Mouse (Mus musculus) layer of hippocampus, postnatal 25 days (tissue): Measurements from ENCODE around the gene Sf3a3. TPM values are rescaled to one million over a fixed set of nuclear protein-coding genes. Genes with fewer than 3 reads are reported as not detected.

Source experiments
- DNase-seq, 2 experiments: peaks; one replicate each; pipeline ENCODE4 v3.0.0; 2022; ENCODE audit warnings: mixed read lengths in 2 of 2, low spot score in 1 of 2; ENCODE audit errors: extremely low spot score in 1 of 2
- total RNA-seq, 2 experiments: library from RNA; stranded (reverse); gene quantifications; 2 replicates each; pipeline ENCODE4 v1.2.3; 2021

The Sf3a3 gene
- total RNA-seq, 2 experiments from 2014 or later = 34.6 to 34.8 TPM

DNA sequence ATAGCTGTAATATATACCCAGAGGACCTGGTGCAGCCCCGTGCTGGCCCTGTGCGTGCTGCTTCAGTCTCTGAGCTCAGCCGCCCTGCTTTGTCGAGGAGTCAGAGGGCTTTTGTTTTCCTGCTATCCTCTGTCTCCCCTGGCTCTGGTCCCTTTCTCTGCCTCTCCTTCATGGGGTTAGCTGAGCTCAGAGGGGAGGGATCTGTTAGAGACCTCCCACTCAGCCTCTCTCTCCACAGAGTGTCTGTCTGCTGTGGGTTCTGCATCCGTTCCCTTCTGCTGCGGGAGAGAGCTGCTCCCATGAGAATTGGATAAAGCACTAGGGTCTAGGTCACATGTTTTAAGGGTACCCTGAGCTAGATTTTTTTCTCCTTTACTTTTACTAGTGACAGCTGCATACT is 11.5 kb downstream of the Sf3a3 start:
- DNase-seq = no peak

DNA sequence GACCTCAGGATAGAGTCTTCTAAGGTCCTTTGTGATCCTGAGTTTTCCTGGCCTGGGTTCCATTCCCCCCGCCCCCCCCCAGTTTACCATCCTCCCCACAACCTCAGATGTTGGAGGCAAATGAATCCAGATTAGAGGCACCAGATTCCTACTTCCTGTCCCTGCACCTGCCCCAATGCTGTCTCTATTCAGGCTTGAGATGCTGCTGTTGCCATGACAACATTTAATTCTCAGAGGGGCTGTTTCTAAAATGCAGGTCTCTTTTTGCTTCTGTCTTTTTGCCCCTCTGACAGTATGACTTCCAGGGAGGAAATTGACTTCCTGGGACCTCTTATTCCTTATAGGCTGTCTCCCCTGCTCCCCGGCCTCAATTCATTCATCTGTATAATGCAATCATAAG is 22.4 kb downstream of the Sf3a3 start:
- no peak for DNase-seq

DNA sequence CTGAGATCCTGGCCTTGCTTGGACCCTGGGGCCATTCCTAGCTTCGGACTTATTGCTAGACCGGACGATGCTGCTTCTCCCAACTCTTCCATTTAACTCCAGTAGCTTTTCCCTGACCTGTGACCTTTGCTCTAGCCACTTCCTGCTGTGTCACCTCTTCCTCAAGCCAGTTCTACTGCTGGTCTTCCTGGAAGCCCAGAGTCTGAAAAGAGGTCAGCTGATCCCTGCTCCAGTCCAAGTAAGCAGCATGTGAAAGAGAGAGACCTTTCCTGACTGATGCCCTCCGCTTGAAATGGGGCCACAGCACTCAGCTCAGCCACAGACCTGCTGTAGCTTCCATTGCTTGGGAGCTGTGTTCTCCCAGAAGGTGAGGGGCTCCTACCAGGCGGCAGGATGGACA is 22.9 kb downstream of the Sf3a3 start:
- DNase-seq = no peak

DNA sequence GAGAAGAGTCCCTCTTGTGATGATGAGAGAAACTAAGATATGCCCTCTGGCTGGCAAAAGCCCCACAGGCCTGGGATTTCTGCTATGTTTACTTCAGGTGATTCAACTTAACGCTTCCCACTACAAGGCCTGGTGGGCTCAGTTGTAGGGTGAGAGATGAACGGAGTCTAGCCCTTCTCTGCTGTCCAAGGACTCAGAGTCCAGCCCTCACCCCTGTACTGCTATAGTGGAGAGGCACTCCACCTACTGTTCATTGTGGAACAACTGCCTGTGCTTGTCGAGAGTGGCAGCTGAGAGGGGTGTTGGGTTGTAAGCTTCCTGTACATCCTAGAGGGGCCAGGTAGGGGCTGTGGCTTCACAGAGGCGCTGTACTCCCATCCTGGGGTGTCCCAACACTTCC is 23.4 kb downstream of the Sf3a3 start:
- DNase-seq = no peak

DNA sequence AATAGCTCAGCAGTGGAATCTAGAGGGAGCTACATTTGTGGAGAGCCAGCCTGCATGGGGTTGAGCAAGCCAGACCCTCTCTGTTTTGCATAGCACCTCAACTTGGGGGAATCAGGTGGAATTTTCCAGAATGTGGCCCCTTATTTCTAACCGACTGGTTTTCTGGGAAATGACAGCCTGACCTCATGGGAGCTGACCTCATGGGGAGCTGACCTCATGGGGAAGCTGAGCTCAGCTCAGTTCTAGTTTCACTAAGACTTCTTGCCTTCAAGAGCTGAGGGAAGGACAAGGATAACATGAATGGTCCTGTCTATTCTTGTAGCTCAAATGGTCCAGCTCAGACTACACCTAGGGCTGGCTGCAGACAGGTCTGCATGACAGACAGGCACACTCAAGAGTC is 24.2 kb downstream of the Sf3a3 start:
- no peak for DNase-seq

DNA sequence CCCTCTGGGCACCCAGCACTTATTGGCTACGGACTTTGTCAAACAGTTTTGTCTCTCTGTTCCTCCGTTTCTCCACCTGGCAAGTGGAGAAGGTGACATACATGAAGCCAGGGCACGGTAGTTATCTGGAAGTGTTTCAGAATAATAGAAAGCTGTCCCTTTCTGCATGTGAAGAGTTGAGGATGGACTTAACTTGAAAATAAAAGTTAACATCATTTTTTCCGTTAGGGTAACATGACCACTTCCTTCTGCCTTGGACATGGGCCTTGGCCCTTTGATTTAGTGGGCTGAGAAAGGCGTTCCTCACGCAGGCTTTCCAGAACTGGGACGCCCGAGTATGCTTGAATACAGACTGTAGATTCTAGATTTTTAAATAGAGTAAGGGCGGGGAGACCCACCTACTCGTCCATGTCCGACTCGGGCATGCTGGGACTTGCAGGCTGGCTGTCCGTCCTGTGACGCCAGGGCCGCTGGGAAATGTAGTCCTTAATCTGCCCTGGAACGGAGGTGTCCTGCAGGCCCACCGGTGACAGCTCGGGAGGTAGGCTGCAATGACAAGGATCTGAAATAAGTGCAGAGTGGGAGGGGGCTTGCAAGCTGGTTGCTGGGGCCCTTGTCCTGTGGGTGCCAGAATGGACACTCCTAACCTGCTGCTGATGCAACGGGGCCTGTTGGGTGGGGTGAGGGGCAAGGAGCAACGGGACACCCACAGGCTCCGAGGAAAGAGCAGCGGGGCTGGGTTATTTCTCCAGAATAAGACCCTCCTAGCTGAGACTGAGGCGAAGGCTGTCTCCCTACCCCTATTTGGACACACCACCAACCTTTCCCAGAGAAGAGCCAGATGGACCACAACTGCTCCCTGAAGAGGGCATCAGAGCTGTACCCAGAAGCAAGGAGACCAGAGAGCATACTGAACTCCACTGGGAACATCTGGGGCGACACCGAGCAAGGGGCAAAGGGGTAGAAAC is 27.1 kb downstream of the Sf3a3 start, which contains the start of gene Inpp5b:
Inpp5b (plus strand) TSS at position 475 of the 968 bp plus-strand sequence.
- DNase-seq = peak; percentile 68 to 72

DNA sequence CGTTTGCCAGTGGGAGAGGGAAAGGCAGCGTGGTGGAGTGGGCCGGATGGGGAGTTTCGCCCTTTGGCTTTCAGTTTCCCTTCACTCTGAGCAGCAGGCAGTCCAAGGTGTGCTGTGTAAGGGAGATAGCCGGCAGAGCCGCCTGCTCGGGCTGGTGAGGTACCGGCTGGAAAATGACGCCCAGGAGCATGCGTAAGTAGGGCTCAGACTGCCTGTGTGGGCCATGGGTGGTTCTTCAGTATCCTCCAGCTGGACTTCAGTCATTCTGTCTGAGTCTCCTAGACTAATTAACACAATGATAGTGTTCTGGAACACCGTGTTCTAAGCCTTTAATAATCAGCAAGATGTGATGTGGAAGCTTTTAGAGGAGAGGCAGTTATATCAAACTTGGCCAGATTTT is 28.3 kb downstream of the Sf3a3 start:
- DNase-seq = no peak

- no peak for DNase-seq
These were observed 32.0 kb downstream of the Sf3a3 start for GRCm38 (mm10) chr4:124746577-124746976.

DNA sequence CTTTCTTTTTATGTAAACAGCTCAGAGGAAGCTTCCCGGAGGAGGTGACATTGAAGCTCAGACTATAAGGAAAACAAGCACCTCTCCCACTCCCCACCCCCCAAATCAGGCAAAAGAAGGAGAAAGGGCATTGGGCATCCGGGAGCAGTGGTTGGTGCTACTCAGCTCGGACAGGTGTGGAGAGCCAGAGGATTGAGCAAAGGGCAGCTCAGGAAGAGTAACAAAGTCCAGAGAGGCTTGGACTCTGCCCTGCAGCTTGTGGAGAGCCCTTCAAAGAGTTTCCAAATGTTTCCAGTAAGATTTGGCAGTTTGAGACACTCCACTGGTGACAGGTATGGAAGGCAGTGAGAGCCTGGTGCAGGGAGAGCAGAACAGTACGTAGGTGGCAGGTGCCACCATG is 33.3 kb downstream of the Sf3a3 start:
- no peak for DNase-seq

DNA sequence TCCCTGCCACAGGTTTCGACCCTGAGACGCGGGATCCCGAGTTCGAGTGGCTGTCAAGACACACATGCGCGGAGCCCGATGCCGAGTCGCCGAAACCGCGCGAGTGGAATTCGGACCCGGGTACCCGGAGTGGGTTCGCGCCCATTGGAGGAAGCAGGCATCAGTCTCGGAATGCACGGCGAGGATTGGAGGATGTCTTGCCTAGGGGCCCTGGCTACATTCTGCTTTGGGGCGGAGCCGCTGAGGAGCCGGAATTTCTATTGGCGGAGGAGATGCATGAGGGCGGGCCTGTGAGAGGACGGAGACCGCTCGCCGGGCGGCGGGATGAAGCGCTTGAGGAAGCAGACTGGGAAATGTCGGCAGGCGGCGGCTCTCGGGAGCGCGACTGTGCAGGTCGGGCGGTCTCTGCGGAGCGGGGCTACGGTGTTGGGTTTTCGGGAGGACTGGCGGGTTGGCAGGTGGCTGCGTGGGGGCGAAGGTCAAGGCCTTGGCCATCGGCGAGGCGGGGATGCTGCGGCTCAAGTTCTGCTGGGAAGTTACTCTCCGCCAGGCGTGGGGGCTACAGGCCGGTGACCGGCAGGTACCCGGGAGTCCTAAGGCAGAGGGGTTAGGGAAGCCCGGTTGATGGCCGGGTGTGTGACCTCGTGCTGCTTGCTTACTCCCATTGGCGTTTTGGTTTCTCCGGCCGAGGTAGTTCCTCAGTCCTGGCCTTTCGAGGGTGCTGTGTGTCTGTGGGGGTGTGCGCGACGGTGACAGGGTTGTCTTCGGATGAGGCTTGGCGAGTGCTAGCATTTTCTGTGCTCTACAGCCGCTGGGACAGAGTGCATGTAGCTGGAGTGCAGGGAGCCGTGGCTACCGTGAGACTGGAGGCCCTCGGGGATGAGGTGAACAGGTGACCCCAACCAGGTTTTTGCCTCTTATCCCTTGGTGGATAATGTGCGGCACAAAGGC is 37.0 kb downstream of the Sf3a3 start:
- peak; percentile 96 for DNase-seq

- DNase-seq = no peak
These were observed 38.0 kb downstream of the Sf3a3 start for GRCm38 (mm10) chr4:124752281-124753199.

DNA sequence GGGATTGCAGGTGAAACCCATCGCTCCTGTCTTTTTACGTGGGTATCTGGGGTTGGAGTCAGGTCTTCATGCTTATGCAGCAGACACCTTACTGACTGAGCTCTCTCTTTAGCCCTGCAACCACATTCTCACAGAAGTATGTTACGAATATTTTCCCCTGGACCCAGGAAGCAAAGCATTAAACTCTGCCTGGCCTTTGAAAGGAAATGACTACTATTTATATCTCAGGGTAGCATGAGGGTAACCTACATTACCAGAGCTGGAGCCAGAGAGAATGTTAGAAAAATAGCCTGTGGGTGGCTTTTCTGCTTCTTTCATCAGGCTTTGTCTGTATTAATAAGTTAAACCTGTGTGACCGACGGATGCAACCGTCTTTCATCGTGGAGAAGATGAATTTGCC is 41.0 kb downstream of the Sf3a3 start:
- DNase-seq = no peak

- DNase-seq = no peak
These were observed 44.8 kb downstream of the Sf3a3 start for GRCm38 (mm10) chr4:124759305-124759811.

- no peak for DNase-seq
These were observed 46.6 kb downstream of the Sf3a3 start for GRCm38 (mm10) chr4:124761201-124761600.

GRCm38 (mm10) chr4:124762858-124763452 is 48.4 kb downstream of the Sf3a3 start:
- DNase-seq = no peak

DNA sequence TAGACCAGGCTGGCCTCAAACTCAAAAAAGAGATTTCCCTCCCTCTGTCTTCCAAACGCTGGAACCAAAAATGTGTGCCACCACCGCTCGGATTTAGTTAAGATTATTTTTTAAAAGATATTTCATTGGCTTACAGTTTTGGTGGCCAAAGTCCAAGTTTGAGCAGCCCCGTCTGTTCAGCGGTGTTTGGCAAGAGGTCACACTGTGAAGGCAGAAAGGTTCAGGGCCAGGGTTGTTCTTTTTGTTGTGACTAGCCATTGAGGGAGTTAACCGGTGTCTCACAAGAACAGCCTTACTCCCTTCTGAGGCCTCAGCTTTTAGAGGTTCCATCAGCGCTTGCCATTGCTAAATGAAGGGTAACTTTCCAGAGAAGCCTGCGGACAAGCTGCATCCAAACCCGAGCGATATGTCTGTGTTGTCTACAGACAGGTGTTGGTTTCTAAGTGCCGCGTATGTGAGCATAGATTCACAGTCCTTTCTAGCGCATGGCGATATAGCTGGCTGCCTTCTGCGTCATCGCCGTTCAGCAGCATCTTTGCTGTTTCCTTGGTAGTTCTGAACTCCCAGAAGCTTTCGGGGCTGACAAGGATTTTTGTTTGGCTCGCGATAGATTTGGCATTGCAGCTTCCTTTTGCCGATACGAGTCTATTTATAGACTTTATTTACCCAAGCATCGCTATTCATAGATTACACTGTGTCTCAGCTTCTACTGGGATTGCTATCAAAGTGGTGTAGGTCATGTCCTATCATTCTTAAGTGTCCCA is 51.4 kb downstream of the Sf3a3 start:
- DNase-seq = no peak

DNA sequence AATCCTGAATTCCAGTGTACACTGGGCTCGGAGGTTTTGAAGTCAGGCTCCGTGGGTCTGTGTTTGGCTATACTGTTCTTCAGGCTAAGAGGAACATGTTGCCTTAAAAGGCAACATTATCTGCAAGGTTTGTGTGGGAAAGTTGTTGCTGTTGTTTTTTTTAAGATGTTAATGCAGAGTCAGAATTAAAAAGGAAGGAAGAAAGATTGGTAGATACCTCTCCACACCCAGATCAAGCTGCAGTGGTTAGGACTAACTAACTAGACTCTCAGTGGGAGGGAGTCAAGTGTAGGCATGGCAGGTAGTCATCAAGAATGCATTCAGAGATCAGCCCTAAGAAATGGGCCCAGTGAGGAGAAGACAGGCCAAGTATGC is 52.0 kb downstream of the Sf3a3 start:
- DNase-seq = no peak

GRCm38 (mm10) chr4:124768963-124769591 is 54.5 kb downstream of the Sf3a3 start:
- DNase-seq = no peak
